Mouse (Mus musculus): ENCODE results near the gene Rab24.

DNA sequence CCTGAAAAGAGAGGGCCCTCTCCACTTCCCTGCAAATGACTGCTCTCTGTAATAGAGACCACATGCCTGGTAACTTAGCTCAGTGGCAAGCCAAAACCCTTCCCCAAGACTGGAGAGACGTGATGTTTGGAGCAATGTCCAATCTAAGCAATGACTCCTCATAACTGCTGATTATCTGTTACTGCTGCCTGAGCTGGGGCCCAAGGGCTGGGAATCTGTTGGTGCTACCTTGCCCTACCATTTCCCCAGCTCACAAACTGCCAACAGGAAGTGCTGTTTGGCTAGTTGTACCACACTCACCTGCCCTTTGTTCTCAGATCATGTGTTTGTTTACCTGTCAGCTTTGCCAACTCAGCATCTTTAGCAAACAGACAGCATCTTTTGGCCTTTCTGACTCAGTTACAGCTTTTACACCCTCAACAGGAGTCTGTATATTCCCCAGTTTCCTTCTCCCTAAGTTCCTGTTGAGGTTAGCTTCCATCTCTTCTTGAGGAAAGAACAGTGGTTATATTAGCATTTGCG lies 6.8 kb downstream of the Rab24 start:
- TF ChIP-seq CTCF (IDR thresholded peaks at IDR 0.05; ENCODE audit: low read depth): no peak
- TF ChIP-seq EP300 (IDR thresholded peaks at IDR 0.05; ENCODE audit: low read depth): no peak

Data from liver, postnatal 0 days (tissue).